Mouse (Mus musculus) myocyte (in vitro differentiated cells): Measurements from ENCODE around the gene Gm38431.

ENCODE experiments used
- E2F4 ChIP-seq: IDR thresholded peaks from one replicate; pipeline ENCODE4 v1.6.1; 2011; ENCODE audit warnings: mild to moderate bottlenecking, control low read depth, moderate library complexity; ENCODE audit not compliant: insufficient read depth
- MYOD1 ChIP-seq, 3 experiments: IDR thresholded peaks; one replicate each; pipeline ENCODE4 v1.6.1; 2011; ENCODE audit warnings: control low read depth in 2 of 3, low read depth in 2 of 3, mild to moderate bottlenecking in 2 of 3, moderate library complexity in 1 of 3; ENCODE audit not compliant: insufficient read length in 2 of 3, control insufficient read depth in 1 of 3
- POLR2A ChIP-seq: IDR thresholded peaks from one replicate; pipeline ENCODE4 v1.6.1; 2011; ENCODE audit warnings: low read depth, mild to moderate bottlenecking, control low read depth, moderate library complexity; ENCODE audit not compliant: insufficient read length
- TCF12 ChIP-seq: IDR thresholded peaks from one replicate; pipeline ENCODE4 v1.6.1; 2011; ENCODE audit warnings: mild to moderate bottlenecking, control low read depth; ENCODE audit not compliant: poor library complexity, insufficient read depth, severe bottlenecking
- USF1 ChIP-seq: IDR thresholded peaks from one replicate; pipeline ENCODE4 v1.6.1; 2011; ENCODE audit warnings: low read depth, mild to moderate bottlenecking, control low read depth, moderate library complexity

DNA sequence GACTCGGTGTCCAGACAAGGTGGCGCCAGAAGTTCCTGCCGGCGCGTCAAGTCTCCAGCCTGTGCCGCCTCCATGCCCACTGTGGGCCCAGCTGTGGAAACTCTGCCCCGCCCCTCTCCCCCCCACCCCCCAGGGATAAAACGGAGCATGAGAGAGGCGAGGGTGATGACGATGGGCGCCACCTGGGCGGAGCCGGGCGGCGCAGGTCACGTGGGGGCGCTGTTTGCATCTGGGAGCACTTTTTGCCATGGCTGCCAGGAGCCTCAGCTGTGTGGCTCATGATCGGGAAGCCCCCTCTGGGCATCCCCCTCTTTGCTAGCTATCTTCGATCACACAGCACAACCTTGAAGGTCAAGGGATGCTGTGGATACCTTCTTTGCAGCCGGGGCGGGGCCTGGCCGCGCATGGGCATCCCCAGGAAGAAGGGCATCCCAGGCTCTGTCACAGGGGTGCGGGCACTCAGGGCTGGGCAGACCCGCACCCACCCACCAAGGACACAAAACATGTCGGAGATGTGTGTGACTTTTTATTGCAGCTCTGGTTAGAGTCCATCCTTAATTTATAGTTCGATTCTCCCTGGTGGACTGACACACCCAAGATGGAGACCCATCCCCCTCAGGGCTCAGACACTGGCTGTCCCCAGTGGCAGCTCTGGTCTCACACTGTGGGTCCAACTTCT lies 24.7 kb downstream of the Gm38431 start, which contains the start of gene Zglp1:
- TF ChIP-seq POLR2A, result no peak
- no peak for TF ChIP-seq TCF12
- TF ChIP-seq E2F4, result no peak
- no peak for TF ChIP-seq USF1
- no peak for TF ChIP-seq MYOD1 (IDR thresholded peaks at IDR 0.05; ENCODE audit: control insufficient read depth in 1 of 3, insufficient read length in 2 of 3, low read depth in 2 of 3)
